Mouse (Mus musculus) midbrain, embryonic 16.5 days (tissue): ENCODE results near the gene Sh3bp5l. TPM values are rescaled to one million over a fixed set of nuclear protein-coding genes. Genes with fewer than 3 reads are reported as not detected.

Experiments
- ATAC-seq: fragments of 200-750 bp; cut with Nextera tagmentation; 2 replicates; pipeline ENCODE4 v1.8.0; 2017; ENCODE audit warnings: moderate TSS enrichment
- H3K27ac ChIP-seq: fragments of 300-500 bp; sonication (generic); 2 replicates; pipeline ENCODE4 v1.5.1; 2014; ENCODE audit warnings: mild to moderate bottlenecking, low read length, mixed read lengths
- H3K27me3 ChIP-seq: fragments of 300-500 bp; sonication (generic); 2 replicates; pipeline ENCODE4 v1.6.1; 2014; ENCODE audit warnings: low read depth, low read length, mixed read lengths; ENCODE audit not compliant: control insufficient read depth, insufficient read depth
- H3K36me3 ChIP-seq: fragments of 300-500 bp; sonication (generic); 2 replicates; pipeline ENCODE4 v1.6.1; 2014; ENCODE audit warnings: mild to moderate bottlenecking, low read length, moderate library complexity, mixed read lengths; ENCODE audit not compliant: control insufficient read depth, insufficient read depth
- H3K4me1 ChIP-seq: fragments of 300-500 bp; sonication (generic); 2 replicates; pipeline ENCODE4 v1.6.1; 2014; ENCODE audit warnings: mild to moderate bottlenecking, low read length, mixed read lengths; ENCODE audit not compliant: control insufficient read depth, insufficient read depth
- H3K4me2 ChIP-seq: fragments of 300-500 bp; sonication (generic); 2 replicates; pipeline ENCODE4 v1.6.1; 2014; ENCODE audit warnings: mild to moderate bottlenecking, low read length, mixed read lengths
- H3K4me3 ChIP-seq: fragments of 300-500 bp; sonication (generic); 2 replicates; pipeline ENCODE4 v1.5.1; 2014; ENCODE audit warnings: low read depth, mild to moderate bottlenecking, low read length, moderate library complexity, mixed read lengths
- H3K9ac ChIP-seq: fragments of 300-500 bp; sonication (generic); 2 replicates; pipeline ENCODE4 v1.6.1; 2014; ENCODE audit warnings: low read depth, low read length, mixed read lengths
- H3K9me3 ChIP-seq: fragments of 300-500 bp; sonication (generic); replicated peaks from 2 replicates; pipeline ENCODE4 v1.6.1; 2014; ENCODE audit warnings: mild to moderate bottlenecking, low read length, mixed read lengths; ENCODE audit not compliant: control insufficient read depth, poor library complexity, severe bottlenecking
- WGBS: fragments of 180-500 bp; shearing (Covaris S2); extraction: QIAGEN DNeasy Blood & Tissue Kit; methylation state at CpG from one replicate; pipeline ENCODE4 v1.1.7; 2014; 5-methylcytosine and 5-hydroxymethylcytosine counted together
- polyA plus RNA-seq: library from polyadenylated mRNA; unstranded; fragments of >200 nt; fragmentation: Nextera tagmentation; extraction: Ambion mirVana; gene quantifications from 2 replicates; pipeline ENCODE4 v1.2.1, GENCODE M21; 2015

Sh3bp5l gene
- 52.4 and 53.2 TPM in 2 replicates for polyA plus RNA-seq

DNA sequence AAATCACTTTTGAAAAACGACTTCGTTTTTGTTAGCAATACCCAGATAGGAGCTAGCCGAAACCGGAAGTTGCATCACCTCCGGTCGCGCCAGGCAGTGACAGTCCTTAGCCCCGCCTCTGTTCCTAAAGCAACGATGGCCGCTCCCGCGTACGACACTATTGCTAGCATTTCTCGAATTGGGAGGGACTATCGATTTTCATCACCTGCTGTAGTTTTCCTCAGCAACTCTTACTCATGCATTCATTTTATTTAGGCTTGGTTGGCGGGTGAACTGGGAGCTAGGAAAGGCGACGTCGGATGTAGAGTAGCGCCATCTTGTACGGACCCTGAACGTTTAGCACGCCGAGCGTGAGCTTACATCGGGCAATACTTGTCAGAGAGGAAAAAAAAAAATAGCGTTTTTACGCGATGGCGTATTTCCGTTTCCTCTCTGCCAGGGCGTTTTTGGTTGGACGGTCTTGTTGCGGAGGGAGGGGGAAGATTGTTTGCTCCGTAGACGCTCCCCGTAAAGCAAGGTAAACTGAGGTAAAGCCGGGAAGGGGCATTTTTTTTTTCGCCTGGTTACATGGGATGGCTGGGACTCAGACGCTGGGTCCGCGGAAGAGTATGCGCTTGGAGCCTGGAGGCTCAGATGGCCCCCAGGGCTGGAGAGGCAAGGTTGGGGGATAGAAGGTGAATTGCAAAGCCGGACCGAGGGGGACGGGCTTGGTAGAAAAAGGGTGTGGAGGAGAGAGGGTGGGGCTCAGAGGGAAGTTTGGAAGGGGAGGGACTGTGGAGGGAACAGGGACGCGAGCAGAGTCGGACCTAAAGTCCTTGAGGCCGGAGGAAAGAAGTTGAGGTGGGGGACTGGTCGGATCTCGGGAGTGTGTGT, at the start of gene Sh3bp5l, which contains the start of gene Zfp672:
TSS of gene Sh3bp5l (plus strand) at position 449 of the 873 bp plus-strand sequence.
TSS of gene Zfp672 (minus strand) at position 64 of the 873 bp plus-strand sequence.
- no peaks in the 10 kb centered on the region for H3K9me3 ChIP-seq
- H3K4me3 ChIP-seq = peak within 1 kb of the TSS; percentile 95
- H3K4me2 ChIP-seq = peak within 1 kb of the TSS; percentile 97
- peaks cover 9% of the 10 kb centered on the region for H3K36me3 ChIP-seq
- H3K27ac ChIP-seq = peak within 1 kb of the TSS; percentile 81
- H3K9ac ChIP-seq = peak within 1 kb of the TSS; percentile 89
- under 1% methylated on average over 52 of the region's 52 CpGs for WGBS
- no peaks in the 10 kb centered on the region for H3K27me3 ChIP-seq
- peak; percentile 95 for ATAC-seq
- peaks cover 38% of the 10 kb centered on the region for H3K4me1 ChIP-seq

DNA sequence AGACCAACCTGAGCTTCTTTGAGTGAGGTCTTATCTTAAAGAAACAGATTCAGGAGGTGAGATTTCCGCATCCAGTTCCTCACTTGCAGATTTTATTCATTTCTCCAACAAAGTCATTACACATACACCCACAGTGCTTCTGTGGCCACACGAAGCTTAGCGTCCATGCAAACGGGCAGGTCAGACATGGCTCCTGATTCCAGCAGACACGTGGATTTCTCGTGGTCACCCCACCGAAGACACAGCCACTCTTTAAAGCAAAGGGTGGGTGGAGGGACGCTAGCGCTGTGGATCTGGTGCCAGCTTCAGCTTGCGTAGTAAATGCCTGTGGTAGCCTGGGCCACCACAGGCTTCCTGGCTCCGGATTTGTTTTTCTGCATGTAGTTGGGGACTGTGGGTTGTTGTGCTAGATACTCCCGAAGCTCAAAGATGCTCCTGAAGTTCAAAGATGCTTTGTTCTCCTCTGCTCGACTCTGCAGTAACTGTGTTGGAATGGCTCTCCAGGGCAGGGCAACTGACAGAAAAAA, 48.5 kb upstream of the Sh3bp5l start:
- WGBS = 87% methylated on average over 13 of the region's 13 CpGs
- Histone ChIP-seq H3K4me2 (no peak overlapping the region), H3K36me3 (no peaks in the 10 kb centered on the region), H3K27ac (no peak overlapping the region), H3K4me1 (no peaks in the 10 kb centered on the region), H3K27me3 (no peaks in the 10 kb centered on the region), H3K9ac (no peak overlapping the region), H3K9me3 (no peaks in the 10 kb centered on the region), H3K4me3 (no peak overlapping the region)
- no peak for ATAC-seq

DNA sequence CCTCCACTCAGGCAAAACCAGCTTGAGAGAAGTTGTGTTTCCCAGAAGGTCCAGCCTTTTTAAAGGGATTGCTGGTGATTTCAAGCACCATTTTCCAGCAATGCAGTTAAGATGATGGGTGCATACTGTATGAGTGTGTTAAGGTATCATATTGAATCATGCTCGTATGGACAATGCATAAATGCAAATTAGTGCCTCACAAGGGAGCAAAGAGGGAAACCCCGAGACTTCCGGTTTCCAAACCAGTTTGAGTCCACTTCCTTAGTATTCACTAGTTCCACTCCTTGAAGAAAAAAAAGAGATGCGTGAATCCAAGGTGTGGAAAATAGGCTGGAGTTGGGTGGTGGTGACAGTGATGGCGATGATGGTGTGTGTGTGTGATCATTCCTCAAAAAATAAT, 48.0 kb upstream of the Sh3bp5l start:
- WGBS = 93% methylated on average over 5 of the region's 5 CpGs
- Histone ChIP-seq H3K27ac (no peak overlapping the region), H3K9me3 (no peaks in the 10 kb centered on the region), H3K27me3 (no peaks in the 10 kb centered on the region), H3K36me3 (no peaks in the 10 kb centered on the region), H3K9ac (no peak overlapping the region), H3K4me3 (no peak overlapping the region), H3K4me1 (no peaks in the 10 kb centered on the region), H3K4me2 (no peak overlapping the region)
- ATAC-seq = no peak

DNA sequence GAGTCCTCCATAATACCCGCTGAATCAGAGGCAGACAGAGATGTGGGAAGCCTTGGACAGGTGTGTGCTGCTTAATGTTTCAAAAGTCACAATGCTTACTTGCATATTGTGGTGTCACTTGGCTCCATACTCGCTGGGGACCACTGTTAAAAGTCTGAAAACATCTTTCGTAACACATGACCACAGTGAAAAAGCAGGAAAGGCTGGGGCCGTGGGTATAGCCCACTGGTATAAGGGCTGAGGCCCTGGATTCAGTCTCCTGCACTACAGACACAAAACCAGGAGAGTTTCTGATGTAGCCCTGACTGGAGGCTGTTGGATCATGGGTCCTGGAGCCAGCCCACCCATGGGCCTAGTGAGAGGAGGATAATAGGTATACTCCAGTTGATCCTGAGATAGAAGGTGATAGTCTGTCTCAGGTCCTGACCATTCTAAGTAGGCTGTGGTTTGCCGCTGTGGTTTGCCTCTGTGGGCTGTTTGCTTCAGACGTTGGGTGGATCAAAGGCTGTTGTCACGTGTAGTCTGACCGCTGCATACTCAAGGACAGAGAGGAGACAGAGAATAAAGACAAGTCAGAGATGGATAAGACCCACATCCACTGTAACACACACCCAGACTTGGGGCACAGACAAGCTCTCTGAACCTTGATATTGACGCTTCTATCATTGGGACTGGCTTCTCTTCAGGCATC, 40.4 kb upstream of the Sh3bp5l start:
- no peak overlapping the region for H3K9ac ChIP-seq
- no peak overlapping the region for H3K4me3 ChIP-seq
- no peak overlapping the region for H3K4me2 ChIP-seq
- no peaks in the 10 kb centered on the region for H3K9me3 ChIP-seq
- no peaks in the 10 kb centered on the region for H3K36me3 ChIP-seq
- WGBS = 82% methylated on average over 9 of the region's 9 CpGs
- ATAC-seq = no peak
- no peak overlapping the region for H3K27ac ChIP-seq
- H3K27me3 ChIP-seq = no peaks in the 10 kb centered on the region
- H3K4me1 ChIP-seq = no peaks in the 10 kb centered on the region

DNA sequence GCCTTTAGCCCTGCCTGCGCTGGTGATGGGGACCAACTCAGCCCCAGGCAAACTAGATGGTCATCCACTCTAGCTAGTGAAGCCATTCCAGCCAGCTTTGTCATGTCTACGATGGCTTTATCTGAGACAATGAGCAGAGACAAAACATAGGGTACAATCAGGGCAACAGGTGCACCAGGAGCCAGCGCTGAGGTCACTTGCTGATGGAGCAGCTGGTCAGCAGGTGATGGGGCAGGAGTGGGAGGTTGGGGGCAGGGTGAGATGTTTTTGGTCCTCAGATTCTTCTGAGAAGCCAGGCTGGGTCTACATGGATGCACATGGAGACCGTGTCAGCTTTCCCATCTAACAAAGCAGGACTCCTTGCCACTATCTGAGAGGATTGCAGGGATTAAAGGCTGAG, 39.7 kb upstream of the Sh3bp5l start:
- Histone ChIP-seq H3K27ac (no peak overlapping the region), H3K36me3 (no peaks in the 10 kb centered on the region), H3K9me3 (no peaks in the 10 kb centered on the region), H3K4me2 (no peak overlapping the region), H3K9ac (no peak overlapping the region), H3K4me3 (no peak overlapping the region), H3K27me3 (no peaks in the 10 kb centered on the region), H3K4me1 (no peaks in the 10 kb centered on the region)
- WGBS = 81% methylated on average over 4 of the region's 4 CpGs
- no peak for ATAC-seq

DNA sequence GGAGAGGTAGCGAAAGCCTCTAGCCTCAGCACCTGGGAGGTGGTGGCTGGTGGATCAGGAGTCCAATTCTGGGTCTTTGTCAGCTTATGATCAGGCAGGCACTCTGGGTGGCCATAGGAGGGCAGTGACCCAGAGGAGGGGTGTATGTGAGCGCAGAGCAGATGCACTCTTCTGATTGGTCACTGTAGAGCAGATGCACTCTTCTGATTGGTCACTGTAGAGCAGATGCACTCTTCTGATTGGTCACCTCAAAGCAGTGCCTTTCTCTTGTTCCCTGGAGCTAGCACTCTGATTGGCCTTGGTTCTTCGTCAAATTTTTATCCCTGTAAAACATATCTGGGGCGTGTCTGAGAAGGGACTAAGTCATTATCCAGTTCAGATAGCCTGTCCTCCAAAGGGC, 37.7 kb upstream of the Sh3bp5l start:
- WGBS = 56% methylated on average over 4 of the region's 4 CpGs
- ATAC-seq = no peak

DNA sequence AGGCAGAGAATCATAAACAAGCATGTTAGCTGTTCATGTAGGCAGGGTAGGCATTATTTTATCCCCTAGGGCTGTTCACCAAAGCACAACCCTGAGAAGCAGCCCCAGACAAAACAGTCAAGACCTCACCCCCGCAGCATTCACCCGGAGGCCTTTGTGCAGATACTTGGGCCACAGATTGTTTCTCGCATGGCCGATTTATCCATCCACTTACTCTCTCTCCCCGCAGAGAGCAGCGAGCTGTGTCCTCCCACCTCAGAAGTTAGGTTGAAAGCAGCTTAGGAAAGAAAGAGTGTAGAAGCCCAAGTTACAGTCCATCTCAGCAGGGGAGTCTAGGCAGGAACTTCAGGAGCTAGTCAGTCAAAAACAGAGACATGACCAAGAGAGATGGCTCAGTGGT, 33.1 kb upstream of the Sh3bp5l start:
- no peak for ATAC-seq
- no peaks in the 10 kb centered on the region for H3K9me3 ChIP-seq
- H3K36me3 ChIP-seq = no peaks in the 10 kb centered on the region
- no peak overlapping the region for H3K9ac ChIP-seq
- no peaks in the 10 kb centered on the region; the same call in 1 of the 2 replicates for H3K4me1 ChIP-seq
- no peak overlapping the region for H3K27ac ChIP-seq
- H3K4me3 ChIP-seq = no peak overlapping the region
- WGBS = 16% methylated on average over 6 of the region's 6 CpGs
- H3K4me2 ChIP-seq = no peak overlapping the region
- no peaks in the 10 kb centered on the region for H3K27me3 ChIP-seq

More for the DNA sequence above, 37.7 kb upstream of the Sh3bp5l start:
- H3K36me3 ChIP-seq = no peaks in the 10 kb centered on the region
- no peak overlapping the region for H3K4me2 ChIP-seq
- no peak overlapping the region for H3K4me3 ChIP-seq
- H3K9me3 ChIP-seq = no peaks in the 10 kb centered on the region
- no peaks in the 10 kb centered on the region for H3K27me3 ChIP-seq
- no peak overlapping the region for H3K9ac ChIP-seq
- no peaks in the 10 kb centered on the region for H3K4me1 ChIP-seq
- H3K27ac ChIP-seq = no peak overlapping the region

DNA sequence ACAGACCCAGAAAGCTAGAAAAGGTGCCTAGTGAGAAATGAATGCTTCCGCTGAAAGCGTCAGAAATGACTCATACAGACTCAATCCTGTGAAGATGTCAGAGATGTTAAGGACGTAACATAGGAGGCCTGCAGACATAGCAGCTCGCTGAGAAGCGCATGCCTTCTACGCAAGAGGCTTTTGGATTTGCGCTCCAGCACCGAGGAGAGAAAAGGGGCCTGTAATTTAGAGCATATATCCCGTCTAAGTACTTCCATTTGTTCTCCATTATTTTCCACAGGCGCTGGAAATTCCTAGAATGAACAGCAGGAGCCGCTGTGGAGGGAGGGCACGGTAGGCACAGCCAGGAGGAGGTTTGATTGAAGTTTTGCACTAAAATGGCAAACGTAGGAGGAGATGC, 29.5 kb upstream of the Sh3bp5l start:
- peak; percentile 22 for ATAC-seq
- Histone ChIP-seq H3K27me3 (no peaks in the 10 kb centered on the region), H3K27ac (peak overlapping the region; percentile 74), H3K4me2 (peak overlapping the region; percentile 58), H3K4me3 (peak overlapping the region; percentile 63), H3K9ac (peak overlapping the region; percentile 61), H3K9me3 (no peaks in the 10 kb centered on the region), H3K36me3 (no peaks in the 10 kb centered on the region), H3K4me1 (peaks cover 6% of the 10 kb centered on the region)
- 9% methylated on average over 13 of the region's 13 CpGs for WGBS
